Mouse (Mus musculus) ES-E14 (cell line): ENCODE results near the gene 0610009B22Rik.

ENCODE experiments used
- CHD2 ChIP-seq: IDR thresholded peaks from 2 replicates; pipeline ENCODE4 v1.6.1; 2014; ENCODE audit warnings: mild to moderate bottlenecking, low read depth, low read length, inconsistent platforms
- HCFC1 ChIP-seq: IDR thresholded peaks from 2 replicates; pipeline ENCODE4 v1.6.1; 2012; ENCODE audit warnings: low read length, inconsistent platforms, borderline replicate concordance; ENCODE audit not compliant: insufficient read depth
- MAFK ChIP-seq: IDR thresholded peaks from 2 replicates; pipeline ENCODE4 v1.6.1; 2014; ENCODE audit warnings: mild to moderate bottlenecking, low read depth, low read length, inconsistent platforms; ENCODE audit not compliant: insufficient read depth
- ZC3H11A ChIP-seq: IDR thresholded peaks from 2 replicates; pipeline ENCODE4 v1.6.1; 2012; ENCODE audit warnings: low read depth, mild to moderate bottlenecking, inconsistent platforms, low read length, borderline replicate concordance
- ZNF384 ChIP-seq: IDR thresholded peaks from 2 replicates; pipeline ENCODE4 v1.6.1; 2012; ENCODE audit warnings: low read depth, low read length, inconsistent platforms

DNA sequence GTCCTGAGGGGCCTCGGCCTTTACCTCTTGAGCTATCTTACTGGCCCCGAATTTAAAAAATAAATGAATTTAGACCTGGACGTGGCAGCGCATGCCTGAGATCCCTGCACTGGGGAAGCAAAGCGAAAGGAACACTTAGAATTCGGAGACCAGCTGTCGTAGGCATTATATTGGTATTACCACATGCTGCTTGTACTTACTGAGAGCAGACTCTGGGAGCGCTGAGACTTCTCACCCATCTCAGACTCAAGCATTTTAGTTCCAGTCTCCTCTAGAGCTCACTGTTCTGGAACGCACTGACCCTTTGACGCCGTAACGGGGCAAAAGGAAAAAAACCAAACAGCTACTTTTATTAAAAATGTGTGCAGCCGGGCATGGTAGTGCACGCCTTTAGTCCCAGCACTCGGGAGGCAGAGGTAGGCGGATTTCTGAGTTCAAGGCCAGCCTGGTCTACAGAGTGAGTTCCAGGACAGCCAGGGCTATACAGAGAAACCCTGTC lies 26.8 kb downstream of the 0610009B22Rik start:
- TF ChIP-seq ZNF384 (no peak), CHD2 (no peak), ZC3H11A (no peak), MAFK (no peak), HCFC1 (no peak)
